Mouse (Mus musculus) CH12.LX (cell line): ENCODE results near the gene Spatc1l. TPM values are rescaled to one million over a fixed set of nuclear protein-coding genes. Genes with fewer than 3 reads are reported as not detected.

ENCODE experiments used
- DNase-seq: peaks from one replicate; pipeline ENCODE4 v3.0.0-alpha.2; 2013; ENCODE audit errors: extremely low read depth
- H3K27ac ChIP-seq: 2 replicates; pipeline ENCODE4 v1.5.1; 2012; ENCODE audit warnings: low read depth, mild to moderate bottlenecking, control low read depth, moderate library complexity; ENCODE audit not compliant: insufficient read depth
- H3K27me3 ChIP-seq: replicated peaks from 2 replicates; pipeline ENCODE3; 2012; ENCODE audit warnings: inconsistent platforms
- H3K36me3 ChIP-seq, 2 experiments: replicated peaks in 1 of 2; 2 replicates each; pipeline versions ENCODE3 to v1.6.1; 2012; ENCODE audit warnings: inconsistent platforms in 1 of 2, low read length in 1 of 2, mild to moderate bottlenecking in 1 of 2, mixed read lengths in 1 of 2, moderate library complexity in 1 of 2; ENCODE audit not compliant: control insufficient read depth in 1 of 2, insufficient read depth in 1 of 2
- H3K4me1 ChIP-seq, 2 experiments: 2 replicates each; pipeline ENCODE4 v1.6.1; 2012; ENCODE audit warnings: inconsistent platforms in 1 of 2, moderate library complexity in 1 of 2; ENCODE audit not compliant: insufficient read depth in 2 of 2, control insufficient read depth in 1 of 2
- H3K4me2 ChIP-seq: 2 replicates; pipeline ENCODE4 v1.6.1; 2012; ENCODE audit warnings: low read depth, mild to moderate bottlenecking, control low read depth; ENCODE audit not compliant: poor library complexity, insufficient read depth, severe bottlenecking
- H3K4me3 ChIP-seq, 3 experiments: fragments of 150-350 bp in 1 of 3; sonication (generic) in 1 of 3; replicated peaks in 1 of 3; 2 replicates each; pipeline versions ENCODE3 to v1.5.1; 2011 to 2012; ENCODE audit warnings: low read depth in 2 of 3, low read length in 2 of 3, mild to moderate bottlenecking in 2 of 3, moderate library complexity in 2 of 3, control low read depth in 1 of 3, improper control_type of control experiment in 1 of 3, inconsistent platforms in 1 of 3, mixed read lengths in 1 of 3; ENCODE audit not compliant: poor library complexity in 1 of 3
- H3K79me2 ChIP-seq: replicated peaks from 2 replicates; pipeline ENCODE4 v1.6.1; 2012; ENCODE audit warnings: mild to moderate bottlenecking, moderate library complexity; ENCODE audit not compliant: control insufficient read depth, poor library complexity, insufficient read depth, severe bottlenecking; ENCODE audit errors: extremely low read depth
- H3K9ac ChIP-seq: 2 replicates; pipeline ENCODE4 v1.6.1; 2012; ENCODE audit warnings: low read depth, mild to moderate bottlenecking, control low read depth, moderate library complexity; ENCODE audit not compliant: insufficient read depth
- H3K9me3 ChIP-seq: replicated peaks from 2 replicates; pipeline ENCODE3; 2012; ENCODE audit warnings: low read length, inconsistent platforms, mixed read lengths
- CHD1 ChIP-seq: IDR thresholded peaks from 2 replicates; pipeline ENCODE4 v1.6.1; 2012; ENCODE audit warnings: low read depth, low read length, improper control_type of control experiment, inconsistent platforms
- CHD2 ChIP-seq: IDR thresholded peaks from 2 replicates; pipeline ENCODE4 v1.6.1; 2011; ENCODE audit warnings: low read length, improper control_type of control experiment
- CTCF ChIP-seq, 2 experiments: IDR thresholded peaks in 1 of 2; conservative IDR thresholded peaks in 1 of 2; 2 replicates each; pipeline ENCODE4 v1.5.1; 2011 to 2012; ENCODE audit warnings: low read depth in 2 of 2, low read length in 2 of 2, improper control_type of control experiment in 1 of 2, inconsistent platforms in 1 of 2, mild to moderate bottlenecking in 1 of 2, moderate library complexity in 1 of 2
- E2F4 ChIP-seq: IDR thresholded peaks from 2 replicates; pipeline ENCODE4 v1.6.1; 2011; ENCODE audit warnings: low read depth, low read length, improper control_type of control experiment; ENCODE audit not compliant: insufficient replicate concordance
- ELF1 ChIP-seq: IDR thresholded peaks from 2 replicates; pipeline ENCODE4 v1.6.1; 2014; ENCODE audit warnings: low read depth, mild to moderate bottlenecking, inconsistent platforms, low read length, improper control_type of control experiment
- EP300 ChIP-seq: IDR thresholded peaks from 2 replicates; pipeline ENCODE4 v1.6.1; 2011; ENCODE audit warnings: low read length, improper control_type of control experiment
- ETS1 ChIP-seq: conservative IDR thresholded peaks from 2 replicates; pipeline ENCODE4 v1.6.1; 2012; ENCODE audit warnings: low read depth, mild to moderate bottlenecking, inconsistent platforms, low read length, improper control_type of control experiment, moderate library complexity
- HCFC1 ChIP-seq: IDR thresholded peaks from 2 replicates; pipeline ENCODE4 v1.6.1; 2012; ENCODE audit warnings: low read depth, mild to moderate bottlenecking, inconsistent platforms, low read length, improper control_type of control experiment
- IRF4 ChIP-seq: IDR thresholded peaks from 2 replicates; pipeline ENCODE4 v1.6.1; 2014; ENCODE audit warnings: low read depth, mild to moderate bottlenecking, inconsistent platforms, low read length, improper control_type of control experiment
- JUN ChIP-seq: IDR thresholded peaks from 2 replicates; pipeline ENCODE4 v1.6.1; 2011; ENCODE audit warnings: low read depth, mild to moderate bottlenecking, low read length, improper control_type of control experiment, moderate library complexity; ENCODE audit not compliant: insufficient read depth
- JUND ChIP-seq: conservative IDR thresholded peaks from 2 replicates; pipeline ENCODE4 v1.6.1; 2011; ENCODE audit warnings: low read depth, low read length, improper control_type of control experiment
- KAT2A ChIP-seq: IDR thresholded peaks from 2 replicates; pipeline ENCODE4 v1.6.1; 2012; ENCODE audit warnings: low read length, improper control_type of control experiment, inconsistent platforms; ENCODE audit not compliant: insufficient replicate concordance
- MAFK ChIP-seq: IDR thresholded peaks from 2 replicates; pipeline ENCODE4 v1.6.1; 2011; ENCODE audit warnings: low read length, improper control_type of control experiment; ENCODE audit not compliant: insufficient replicate concordance
- MAX ChIP-seq: IDR thresholded peaks from 2 replicates; pipeline ENCODE4 v1.6.1; 2011; ENCODE audit warnings: low read length, improper control_type of control experiment
- MAZ ChIP-seq: IDR thresholded peaks from 2 replicates; pipeline ENCODE4 v1.6.1; 2012; ENCODE audit warnings: low read depth, mild to moderate bottlenecking, inconsistent platforms, low read length, improper control_type of control experiment, moderate library complexity
- MEF2A ChIP-seq: IDR thresholded peaks from 2 replicates; pipeline ENCODE4 v1.6.1; 2014; ENCODE audit warnings: low read depth, mild to moderate bottlenecking, inconsistent platforms, low read length, improper control_type of control experiment, borderline replicate concordance
- MXI1 ChIP-seq: IDR thresholded peaks from 2 replicates; pipeline ENCODE4 v1.6.1; 2011; ENCODE audit warnings: mild to moderate bottlenecking, low read depth, low read length, improper control_type of control experiment
- MYC ChIP-seq: IDR thresholded peaks from 2 replicates; pipeline ENCODE4 v1.6.1; 2011; ENCODE audit warnings: low read depth, mild to moderate bottlenecking, improper control_type of control experiment, low read length
- NRF1 ChIP-seq: IDR thresholded peaks from 2 replicates; pipeline ENCODE4 v1.6.1; 2014; ENCODE audit warnings: low read depth, mild to moderate bottlenecking, inconsistent platforms, low read length, improper control_type of control experiment, moderate library complexity
- PAX5 ChIP-seq: IDR thresholded peaks from 2 replicates; pipeline ENCODE4 v1.6.1; 2012; ENCODE audit warnings: low read length, inconsistent platforms, mixed read lengths
- POLR2A ChIP-seq: IDR thresholded peaks from 2 replicates; pipeline ENCODE4 v1.6.1; 2011; ENCODE audit warnings: low read depth, mild to moderate bottlenecking, improper control_type of control experiment, low read length
- RAD21 ChIP-seq: IDR thresholded peaks from 2 replicates; pipeline ENCODE4 v1.6.1; 2011; ENCODE audit warnings: low read depth, mild to moderate bottlenecking, low read length, improper control_type of control experiment, moderate library complexity
- RCOR1 ChIP-seq: conservative IDR thresholded peaks from 2 replicates; pipeline ENCODE4 v1.6.1; 2012; ENCODE audit warnings: low read depth, mild to moderate bottlenecking, inconsistent platforms, low read length, improper control_type of control experiment
- SIN3A ChIP-seq: IDR thresholded peaks from 2 replicates; pipeline ENCODE4 v1.6.1; 2012; ENCODE audit warnings: low read length, improper control_type of control experiment, inconsistent platforms
- SMC3 ChIP-seq: IDR thresholded peaks from 2 replicates; pipeline ENCODE4 v1.6.1; 2011; ENCODE audit warnings: low read depth, low read length, improper control_type of control experiment
- TBP ChIP-seq: conservative IDR thresholded peaks from 2 replicates; pipeline ENCODE4 v1.6.1; 2011; ENCODE audit warnings: low read depth, low read length, improper control_type of control experiment
- TCF12 ChIP-seq: IDR thresholded peaks from 2 replicates; pipeline ENCODE4 v1.6.1; 2014; ENCODE audit warnings: low read depth, mild to moderate bottlenecking, inconsistent platforms, low read length, improper control_type of control experiment
- UBTF ChIP-seq: IDR thresholded peaks from 2 replicates; pipeline ENCODE4 v1.6.1; 2012; ENCODE audit warnings: low read depth, mild to moderate bottlenecking, inconsistent platforms, low read length, improper control_type of control experiment, moderate library complexity
- USF1 ChIP-seq: IDR thresholded peaks from 2 replicates; pipeline ENCODE4 v1.6.1; 2014; ENCODE audit warnings: low read depth, mild to moderate bottlenecking, inconsistent platforms, low read length, improper control_type of control experiment
- USF2 ChIP-seq: conservative IDR thresholded peaks from 2 replicates; pipeline ENCODE4 v1.6.1; 2011; ENCODE audit warnings: low read depth, low read length, improper control_type of control experiment
- ZC3H11A ChIP-seq: IDR thresholded peaks from 2 replicates; pipeline ENCODE4 v1.6.1; 2012; ENCODE audit warnings: low read depth, mild to moderate bottlenecking, inconsistent platforms, low read length, improper control_type of control experiment
- ZKSCAN1 ChIP-seq: IDR thresholded peaks from 2 replicates; pipeline ENCODE4 v1.6.1; 2012; ENCODE audit warnings: low read depth, inconsistent platforms, low read length, improper control_type of control experiment, borderline replicate concordance
- dilution Hi-C: fragments of 300-500 bp; cut with MboI; formaldehyde crosslinking; loops from 2 replicates; pipeline ENCODE4 v1.14.3; 2020; ENCODE audit warnings: low sequenced_read_pairs; ENCODE audit not compliant: extremely low pct_unique_long_range_greater_than_20kb, extremely low pct_ligation_motif_present
- in situ Hi-C: fragments of 300-500 bp; cut with MboI; formaldehyde crosslinking; loops from 3 replicates; pipeline ENCODE4 v1.14.3; 2019; ENCODE audit warnings: low sequenced_read_pairs, low pct_ligation_motif_present, low pct_unique_long_range_greater_than_20kb, mixed read lengths
- polyA plus RNA-seq: library from polyadenylated mRNA; unstranded; fragments of >175 nt; gene quantifications from 2 replicates; pipeline ENCODE4 v1.2.1, GENCODE M21; 2012; ENCODE audit warnings: low read depth; ENCODE audit not compliant: insufficient read length
- total RNA-seq, 2 experiments: library from RNA; depleted of rRNA; stranded (reverse); fragments of 300-350 nt in 1 of 2; fragments of >200 nt in 1 of 2; gene quantifications; 2 replicates each; pipeline ENCODE4 v1.2.3; 2012 to 2014

Gene Spatc1l
- total and polyA plus RNA-seq, 3 experiments: 0.17 TPM; not detected in 2

- Histone ChIP-seq H3K9me3 (no peaks in the 10 kb centered on the region), H3K36me3 (peaks cover 25 to 31% of the 10 kb centered on the region in 2 experiments), H3K4me3 (peak overlapping the region; percentile 63 to 90 (median 69)), H3K79me2 (0 out of 2 replicates have a peak, but pooled peaks cover 2% of the 10 kb centered on the region), H3K4me1 (peaks cover 2 to 28% of the 10 kb centered on the region in 2 experiments; a peak in 2 of 4 replicates), H3K27ac (no peak overlapping the region), H3K9ac (0 out of 2 replicates have a peak overlapping the region, but pooled peaks have one; percentile 5), H3K27me3 (no peaks in the 10 kb centered on the region), H3K4me2 (peak overlapping the region; percentile 47)
- dilution Hi-C loops: no loop called here
- TF ChIP-seq E2F4 (no peak), PAX5 (no peak), MYC (0 out of 2 replicates have a peak, but pooled peaks have one; percentile 13)
- DNase-seq: no peak
- in situ Hi-C loops: loop anchor here (10.0 kb wide), 1 partner anchor 56 kb away; no protein-coding TSS in a partner anchor
These were observed 31.1 kb upstream of the Spatc1l start for GRCm38 (mm10) chr10:76530922-76531321.

- Histone ChIP-seq H3K27ac (no peak within 1 kb of the TSS), H3K36me3 (peaks cover 29 to 35% of the 10 kb centered on the region in 2 experiments), H3K4me1 (peaks cover 2 to 28% of the 10 kb centered on the region in 2 experiments; a peak in 2 of 4 replicates), H3K27me3 (no peaks in the 10 kb centered on the region), H3K4me2 (peak within 1 kb of the TSS; percentile 95), H3K79me2 (0 out of 2 replicates have a peak, but pooled peaks cover 2% of the 10 kb centered on the region), H3K9ac (peak within 1 kb of the TSS; percentile 56), H3K9me3 (no peaks in the 10 kb centered on the region), H3K4me3 (peak within 1 kb of the TSS; percentile 82 to 90 (median 89))
- peak; percentile 97 for DNase-seq
- dilution Hi-C loops: no loop called here
- in situ Hi-C loops: loop anchor here (10.0 kb wide), 1 partner anchor 57 kb away; no protein-coding TSS in a partner anchor
- TF ChIP-seq SMC3: no peak
- no peak for TF ChIP-seq ZKSCAN1
- peak; percentile 36 for TF ChIP-seq USF1
- no peak for TF ChIP-seq RCOR1
- TF ChIP-seq IRF4: peak; percentile 13; the same call in 1 of the 2 replicates
- TF ChIP-seq CTCF (conservative IDR thresholded peaks at IDR 0.05 in 1 of 2, IDR thresholded peaks at IDR 0.05 in 1 of 2; ENCODE audit: low read depth in 2 of 2, low read length in 2 of 2): no peak
- TF ChIP-seq ETS1: 0 out of 2 replicates have a peak, but pooled peaks have one; percentile 11
- no peak for TF ChIP-seq ZC3H11A
- TF ChIP-seq SIN3A: peak; percentile 83; the same call in 1 of the 2 replicates
- 0 out of 2 replicates have a peak, but pooled peaks have one; percentile 14 for TF ChIP-seq MAZ
- peak; percentile 50; the same call in 1 of the 2 replicates for TF ChIP-seq TBP
- TF ChIP-seq JUN: no peak
- TF ChIP-seq UBTF: no peak
- TF ChIP-seq RAD21: no peak
- no peak for TF ChIP-seq MYC
- no peak; the same call in 1 of the 2 replicates for TF ChIP-seq MEF2A
- TF ChIP-seq MAX: peak; percentile 66
- TF ChIP-seq EP300: no peak
- TF ChIP-seq TCF12: peak; percentile 88
- TF ChIP-seq USF2: no peak
- TF ChIP-seq POLR2A: peak; percentile 91
- no peak for TF ChIP-seq MAFK
- peak; percentile 99 for TF ChIP-seq NRF1
- no peak for TF ChIP-seq JUND
- peak; percentile 71; the same call in 1 of the 2 replicates for TF ChIP-seq CHD2
- peak; percentile 88 for TF ChIP-seq ELF1
- 0 out of 2 replicates have a peak, but pooled peaks have one; percentile 66 for TF ChIP-seq KAT2A
- peak; percentile 74 for TF ChIP-seq HCFC1
- peak; percentile 95 for TF ChIP-seq MXI1
- no peak for TF ChIP-seq E2F4
- TF ChIP-seq CHD1: no peak
These were observed 30.7 kb upstream of the Spatc1l start, which contains the start of gene Lss for GRCm38 (mm10) chr10:76531375-76531774. Gene Lss, plus strand, starts transcription at chr10:76531588.
